Mouse (Mus musculus) heart, postnatal 25 days (tissue): ENCODE data around the gene Stambp. TPM values are rescaled to one million over a fixed set of nuclear protein-coding genes. Genes with fewer than 3 reads are reported as not detected.
A peak's percentile ranks its signal among the peaks of the same experiment; 100 is the strongest.
"Not testable (repeated sequence)": the region's sequence is repeated elsewhere in the genome, so short reads cannot be mapped to it uniquely, and the experiment has no call there.

ENCODE experiments used
- DNase-seq: peaks from one replicate; pipeline ENCODE4 v3.0.0; 2022; ENCODE audit warnings: low spot score
- intact Hi-C: fragments of 180-260 bp; cut with DNase I; formaldehyde crosslinking; loops from one replicate; pipeline ENCODE4 v1.15.1; 2025
- total RNA-seq, 2 experiments: library from RNA; stranded (reverse); gene quantifications; 2 replicates each; pipeline ENCODE4 v1.2.3; 2021

Stambp gene
- total RNA-seq, result 10 to 100 TPM in 1 of 2 experiments, 1 to 10 TPM in 1; 10.0 to 12.6 TPM

DNA sequence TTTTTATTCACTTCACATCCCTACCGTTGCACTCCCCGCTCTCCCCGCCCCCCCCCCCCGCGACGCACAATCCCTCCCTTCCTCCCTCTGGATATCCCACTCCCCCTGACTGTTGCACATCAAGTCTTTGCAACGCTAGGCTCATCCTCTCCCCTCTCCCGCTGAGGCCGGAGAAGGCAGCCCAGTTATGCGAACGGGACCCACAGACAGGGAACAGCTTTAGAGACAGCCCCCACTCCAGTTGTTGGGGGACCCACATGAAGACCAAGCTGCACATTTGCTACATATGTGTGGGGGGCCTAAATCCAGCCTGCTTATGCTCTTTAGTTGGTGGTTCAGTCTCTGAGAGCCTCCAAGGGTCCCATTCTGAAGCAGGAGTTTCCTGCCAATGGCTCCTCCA is at the start of gene Stambp:
Gene Stambp, minus strand, starts transcription at position 59 of the 400 bp plus-strand sequence.
- DNase-seq, result no peak

DNA sequence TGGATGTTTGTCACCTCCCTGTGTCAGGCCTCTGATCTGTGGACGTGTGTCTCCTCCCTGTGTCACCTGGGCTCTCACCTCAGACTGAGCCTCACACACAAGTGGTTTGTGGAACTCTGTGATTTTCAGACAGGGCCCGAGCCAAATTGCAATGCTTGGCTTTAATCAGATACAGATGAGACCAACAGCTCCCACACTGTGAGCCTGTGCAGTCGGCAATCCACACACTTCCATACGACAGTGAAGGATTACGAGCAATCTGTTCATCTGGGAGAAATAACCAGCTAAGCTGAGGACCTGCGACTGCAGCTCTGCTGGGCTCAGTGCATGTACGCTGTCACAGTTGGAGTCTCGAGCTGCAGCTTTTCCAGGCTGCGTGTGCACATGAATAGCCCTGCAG is 47.4 kb upstream of the Stambp start:
- DNase-seq, result no peak
- intact Hi-C loops, result no loop called here

More for the DNA sequence above, at the start of gene Stambp:
- intact Hi-C loops, result loop anchor here (5.0 kb wide), 1 partner anchor 220 kb away; no protein-coding TSS in a partner anchor

DNA sequence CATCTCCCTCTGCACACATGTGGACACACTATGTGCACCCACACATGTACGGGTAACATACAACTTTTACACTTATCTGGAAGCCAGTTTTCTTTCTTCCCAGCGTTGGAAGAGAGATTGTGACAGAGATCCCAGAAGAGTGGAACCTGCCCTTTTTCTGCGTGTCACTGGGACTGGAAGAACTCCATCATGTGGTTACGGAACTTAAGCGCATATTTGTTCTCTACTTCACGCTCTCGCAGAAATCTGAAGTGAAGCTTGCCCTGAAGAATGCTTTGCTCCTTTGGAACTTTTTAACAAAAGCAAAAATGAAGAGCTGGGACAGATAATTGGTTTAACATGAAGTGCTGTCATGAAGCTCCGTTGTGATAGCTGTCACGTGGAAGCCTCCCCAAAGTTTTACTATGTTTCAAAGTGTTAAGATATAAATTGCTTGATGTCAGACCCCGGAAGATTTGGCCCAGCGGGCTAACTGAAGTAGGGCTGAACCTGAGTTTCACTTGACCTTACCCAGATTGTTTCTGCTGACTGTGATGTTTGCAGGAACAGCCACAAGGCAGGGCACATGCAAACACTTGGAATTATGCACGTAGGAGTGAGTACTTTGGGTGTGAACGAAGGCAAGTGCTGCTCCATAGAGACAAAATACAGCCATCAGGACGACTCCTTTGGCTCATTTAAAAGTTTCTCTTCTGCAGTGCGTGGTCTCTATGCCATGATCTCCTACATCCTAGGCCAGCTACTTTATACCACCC is 45.2 kb upstream of the Stambp start:
- intact Hi-C loops, result no loop called here
- no peak for DNase-seq

GRCm38 (mm10) chr6:83616512-83616911 is 44.0 kb upstream of the Stambp start:
- intact Hi-C loops, result loop anchor here (1.0 kb wide), 1 partner anchor 33 kb away; no protein-coding TSS in a partner anchor

GRCm38 (mm10) chr6:83614469-83614868 is 41.9 kb upstream of the Stambp start:
- intact Hi-C loops, result no loop called here
- DNase-seq, result no peak

More at GRCm38 (mm10) chr6:83616512-83616911, 44.0 kb upstream of the Stambp start:
- DNase-seq, result peak; percentile 42

DNA sequence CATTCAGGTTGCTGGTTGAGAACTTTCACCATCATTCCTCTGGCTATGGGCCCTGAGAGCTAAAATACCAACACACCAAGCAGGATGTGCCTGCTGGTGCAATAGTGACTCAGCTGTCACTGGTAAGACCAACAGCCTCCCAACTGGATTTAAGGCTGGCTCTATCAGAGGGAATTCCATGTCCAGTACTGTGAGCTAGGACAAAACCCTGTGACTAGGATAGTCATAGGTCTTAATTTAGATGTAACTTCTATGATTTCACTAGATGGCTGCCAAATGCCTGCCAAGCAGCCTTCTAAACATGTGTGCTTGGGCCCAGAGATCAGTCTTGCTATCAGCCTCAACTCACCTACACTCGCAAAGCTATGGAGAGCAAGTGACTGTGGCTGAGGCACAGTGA is 40.4 kb upstream of the Stambp start:
- intact Hi-C loops, result no loop called here
- no peak for DNase-seq

- DNase-seq, result no peak
- intact Hi-C loops, result no loop called here
Observed at GRCm38 (mm10) chr6:83599636-83600174, 27.2 kb upstream of the Stambp start.

- intact Hi-C loops, result no loop called here
- DNase-seq, result no peak
Observed at GRCm38 (mm10) chr6:83599060-83599550, 26.6 kb upstream of the Stambp start.

DNA sequence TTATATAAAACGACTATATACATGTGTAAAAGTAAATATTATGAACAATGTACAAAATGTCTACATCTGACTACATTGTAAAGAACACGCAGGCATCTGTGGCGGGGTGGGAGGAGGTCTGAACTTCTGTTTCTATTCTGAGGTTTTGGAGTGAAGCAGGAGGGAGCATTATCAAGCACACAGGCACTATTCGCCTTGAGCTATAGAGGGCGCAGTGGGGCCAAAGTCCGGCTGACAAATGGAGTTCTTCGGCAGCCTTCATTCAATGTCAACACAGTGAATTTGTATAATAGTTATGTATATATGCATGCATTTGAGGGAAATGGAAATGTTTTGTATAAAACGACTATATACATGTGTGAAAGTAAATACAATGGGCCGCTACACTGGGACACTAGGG is 26.1 kb upstream of the Stambp start:
- no peak for DNase-seq
- intact Hi-C loops, result no loop called here

- intact Hi-C loops, result no loop called here
- no peak for DNase-seq
Observed at GRCm38 (mm10) chr6:83597988-83598387, 25.5 kb upstream of the Stambp start.

DNA sequence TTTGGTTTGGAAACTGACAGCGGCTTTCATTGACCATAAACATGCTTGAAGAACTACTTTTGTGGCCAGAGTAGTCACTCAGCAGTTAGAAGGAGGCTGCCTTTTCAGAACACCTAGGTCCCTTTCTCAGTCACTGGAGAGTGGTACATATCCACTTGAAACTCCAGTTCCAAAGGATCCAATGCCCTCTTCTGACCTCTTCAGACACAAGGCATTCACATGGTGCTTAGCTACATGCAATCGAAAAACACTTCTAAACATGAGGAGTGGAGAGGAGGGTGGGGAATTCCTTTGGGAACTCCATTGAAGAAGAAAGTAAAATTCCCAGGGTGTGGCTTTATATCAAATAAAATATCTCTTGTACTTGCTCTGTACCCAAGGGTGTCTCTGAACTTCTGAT is 22.5 kb upstream of the Stambp start:
- intact Hi-C loops, result no loop called here
- DNase-seq, result no peak

DNA sequence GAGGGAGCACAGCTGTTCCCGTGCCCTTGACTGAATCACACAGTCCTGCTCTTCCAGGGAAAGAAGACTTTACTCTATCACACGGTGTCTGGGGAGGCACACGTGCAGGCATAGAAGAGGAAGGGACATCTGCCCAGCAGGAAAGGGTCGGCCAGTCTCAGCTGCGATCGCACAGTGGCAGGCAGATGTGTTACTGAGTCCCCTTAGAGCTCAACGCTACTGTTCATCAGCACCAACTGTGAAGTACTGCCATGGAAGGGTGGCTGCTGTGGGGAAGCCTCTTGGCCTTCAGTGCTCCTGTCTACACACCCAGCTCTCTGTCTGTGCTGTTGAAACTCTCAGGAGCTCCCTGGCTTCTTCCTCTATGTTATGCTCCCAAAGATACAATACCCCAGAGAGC is 21.4 kb upstream of the Stambp start:
- intact Hi-C loops, result no loop called here

GRCm38 (mm10) chr6:83592051-83592450 is 19.5 kb upstream of the Stambp start:
- intact Hi-C loops, result no loop called here
- DNase-seq, result no peak

More for the DNA sequence above, 21.4 kb upstream of the Stambp start:
- DNase-seq, result no peak

DNA sequence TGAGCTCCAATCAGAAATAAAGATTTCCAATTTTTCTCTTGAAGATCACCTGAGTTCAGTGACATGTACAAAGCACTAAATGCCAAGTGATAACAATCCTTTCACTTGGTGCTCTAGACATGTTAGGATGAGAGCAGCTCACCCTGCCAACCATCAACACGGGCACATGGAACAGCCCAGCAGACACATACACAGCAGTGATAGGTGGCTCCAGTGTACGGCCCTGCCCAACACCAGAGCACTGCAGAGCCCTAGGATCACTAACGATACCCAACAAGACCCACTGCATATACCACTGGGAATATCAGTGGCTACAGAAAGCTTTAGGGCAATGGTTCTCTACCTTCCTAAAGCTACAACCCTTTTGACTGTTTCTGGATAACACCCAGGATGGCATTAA is 17.8 kb upstream of the Stambp start:
- no peak for DNase-seq
- intact Hi-C loops, result no loop called here

GRCm38 (mm10) chr6:83587191-83587590 is 14.7 kb upstream of the Stambp start:
- DNase-seq, intact Hi-C loops: not testable (repeated sequence)

DNA sequence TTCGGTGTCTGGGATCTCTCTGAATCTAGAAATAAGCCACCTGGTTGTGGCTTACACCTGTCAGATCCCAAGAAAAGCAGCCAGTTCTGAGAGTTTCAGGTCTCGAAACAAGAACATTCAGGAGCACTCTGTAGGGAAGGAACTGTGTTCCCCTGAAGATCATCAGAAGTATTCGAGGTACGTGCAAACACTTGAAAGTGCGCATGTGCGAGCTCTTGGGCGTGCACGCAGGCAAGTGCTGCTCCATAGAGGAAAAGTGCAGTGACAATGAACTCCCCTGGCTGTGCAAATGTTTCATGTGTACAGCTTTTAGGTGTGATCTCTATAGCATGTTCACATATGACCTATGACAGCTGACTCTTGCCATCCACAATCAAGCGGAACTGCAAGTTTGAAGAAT is 12.8 kb upstream of the Stambp start:
- DNase-seq, intact Hi-C loops: not testable (repeated sequence)

DNA sequence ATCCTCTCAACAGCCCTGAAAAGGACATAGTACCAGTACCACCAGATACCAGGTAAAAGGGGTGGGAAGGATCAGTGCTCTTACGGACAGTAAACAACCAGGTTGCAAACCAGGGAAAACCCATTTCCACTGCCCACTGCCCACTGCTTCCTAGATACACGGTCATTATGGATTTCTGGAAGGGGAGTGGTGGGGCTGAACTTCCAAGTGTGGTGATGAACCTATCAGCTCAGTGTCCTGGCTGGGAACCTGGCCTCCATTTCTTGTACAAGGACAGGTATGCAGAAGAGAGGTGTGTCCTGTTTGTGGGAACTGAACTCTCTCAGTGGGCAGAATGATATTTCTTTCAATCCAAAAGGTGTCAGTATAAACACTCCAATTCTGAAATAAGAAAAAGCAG is 11.1 kb upstream of the Stambp start:
- DNase-seq, result no peak
- intact Hi-C loops, result loop anchor here (1.0 kb wide), 2 partner anchors 33 to 90 kb away; no protein-coding TSS in a partner anchor

DNA sequence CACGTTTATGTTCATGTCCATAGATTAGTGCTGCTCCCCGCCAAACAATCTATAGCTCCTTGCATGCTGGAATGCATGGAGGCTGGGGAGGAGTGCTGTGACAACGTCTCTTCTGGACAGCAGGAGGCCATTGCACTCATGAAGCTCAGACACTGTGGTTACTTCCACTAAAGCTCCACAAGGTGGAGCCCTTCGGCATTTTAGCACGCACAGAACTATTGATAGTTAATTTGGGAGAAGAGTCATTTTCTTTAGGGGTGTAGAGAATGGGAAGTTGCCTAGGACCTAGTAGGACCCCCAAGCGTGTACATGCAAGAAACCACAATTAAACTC is 10.4 kb upstream of the Stambp start:
- intact Hi-C loops, result loop anchor here (1.0 kb wide), 2 partner anchors 33 to 90 kb away; no protein-coding TSS in a partner anchor
- no peak for DNase-seq

GRCm38 (mm10) chr6:83582135-83582937 is 9.8 kb upstream of the Stambp start:
- DNase-seq, result no peak
- intact Hi-C loops, result no loop called here

GRCm38 (mm10) chr6:83577534-83577933 is 5.0 kb upstream of the Stambp start:
- intact Hi-C loops, result no loop called here

DNA sequence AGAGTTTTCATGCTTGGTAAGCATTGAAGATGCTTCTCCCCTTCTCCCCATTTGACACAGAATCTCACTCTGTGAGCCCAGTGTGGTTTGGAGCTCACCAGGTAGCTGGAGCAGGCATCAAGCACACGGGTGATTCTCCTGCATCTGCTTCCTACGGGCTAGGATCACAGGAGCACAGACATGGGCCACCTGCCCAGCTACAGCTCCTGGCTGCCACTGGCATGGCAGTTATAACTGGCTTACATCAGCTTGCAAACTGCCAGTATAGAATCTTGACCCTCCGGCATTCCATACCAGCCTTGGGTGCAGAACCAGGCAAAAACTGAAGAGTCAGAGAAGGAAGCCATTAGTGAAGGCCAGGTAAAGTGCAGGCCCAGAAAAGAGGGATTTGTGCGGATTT is 3.1 kb upstream of the Stambp start:
- intact Hi-C loops, result no loop called here
- DNase-seq, result no peak

More at GRCm38 (mm10) chr6:83577534-83577933, 5.0 kb upstream of the Stambp start:
- DNase-seq, result no peak
